Mouse (Mus musculus): ENCODE measurements at regions not wholly inside any gene's neighbourhood (a gene's known extent, or its start where the extent isn't known, plus 50 kb on each side); places are given as distances from the start of the nearest gene placed in this dataset.

GRCm38 (mm10) chr6:89215021-89215420 lies 147.4 kb downstream of the Plxna1 start:
- no peak for TF ChIP-seq POLR2A (IDR thresholded peaks at IDR 0.05; ENCODE audit: extremely low read depth, insufficient read depth, low read length)
- no peak for TF ChIP-seq CTCF (IDR thresholded peaks at IDR 0.05; ENCODE audit: extremely low read depth, insufficient read depth, low read length)

Data from cortical plate, adult 2 months (tissue).